Mouse (Mus musculus) fibroblast of lung, adult 2 months (primary cell): Measurements from ENCODE around the gene Naga.
"Not testable (repeated sequence)": the region's sequence is repeated elsewhere in the genome, so short reads cannot be mapped to it uniquely, and the experiment has no call there.

Source experiments
- DNase-seq: peaks from one replicate; pipeline ENCODE4 v3.0.0-alpha.2; 2011; ENCODE audit warnings: low read depth

The Naga gene

GRCm38 (mm10) chr15:82338593-82339112, at the start of gene Naga, which contains the start of the genes Pheta2 and Smdt1:
TSS of gene Naga (minus strand) at chr15:82338925.
TSS of gene Pheta2 (plus strand) at chr15:82338942.
TSS of gene Smdt1 (plus strand) at chr15:82338959.
- DNase-seq: peak; percentile 94

GRCm38 (mm10) chr15:82385729-82386128, 47.0 kb upstream of the Naga start:
- no peak for DNase-seq

DNA sequence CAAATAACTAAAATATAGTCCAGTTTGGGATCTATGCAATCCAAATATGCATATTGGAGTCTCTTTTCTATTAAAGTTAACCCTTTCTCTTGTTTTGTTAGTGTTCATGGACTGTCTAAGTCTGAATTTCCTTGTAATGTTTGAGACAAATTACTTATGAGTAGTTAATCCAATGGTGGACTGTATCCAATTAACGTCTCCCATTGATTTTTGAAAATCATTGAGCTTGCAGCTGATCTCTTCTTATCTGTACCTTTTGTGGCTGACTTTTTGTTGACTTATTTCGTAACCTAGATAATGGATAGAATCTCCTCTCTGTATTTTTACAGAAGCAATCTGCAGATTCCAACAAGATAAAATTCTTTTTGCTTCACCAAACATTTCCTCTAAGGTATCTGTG, 43.7 kb upstream of the Naga start:
- DNase-seq: no peak

GRCm38 (mm10) chr15:82380714-82381062, 42.0 kb upstream of the Naga start:
- DNase-seq: no peak

- DNase-seq: no peak
These were observed 41.4 kb upstream of the Naga start, which contains the start of gene Cyp2d22 for GRCm38 (mm10) chr15:82379871-82380713. TSS of gene Cyp2d22 (minus strand) at chr15:82380260.

DNA sequence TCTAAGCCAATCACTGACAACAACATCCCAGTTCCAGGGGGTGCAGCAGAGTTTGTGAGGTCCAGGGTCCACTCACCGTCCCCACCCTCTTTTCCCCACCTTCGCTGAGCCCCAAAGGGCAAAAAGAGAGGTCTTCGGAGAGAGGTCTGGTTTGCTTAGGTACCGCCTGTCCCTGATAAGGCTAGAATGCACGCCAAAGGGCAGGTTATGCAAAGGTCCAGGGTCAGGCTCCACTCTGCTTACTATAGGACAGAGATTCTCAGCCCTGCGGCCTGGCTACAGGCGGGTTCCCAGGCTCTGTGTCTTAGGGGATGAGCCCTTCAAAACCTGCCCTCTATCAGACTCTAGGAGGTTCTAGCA, 40.8 kb upstream of the Naga start:
- no peak for DNase-seq

- peak; percentile 72 for DNase-seq
These were observed 39.8 kb upstream of the Naga start for GRCm38 (mm10) chr15:82378261-82379180.

DNA sequence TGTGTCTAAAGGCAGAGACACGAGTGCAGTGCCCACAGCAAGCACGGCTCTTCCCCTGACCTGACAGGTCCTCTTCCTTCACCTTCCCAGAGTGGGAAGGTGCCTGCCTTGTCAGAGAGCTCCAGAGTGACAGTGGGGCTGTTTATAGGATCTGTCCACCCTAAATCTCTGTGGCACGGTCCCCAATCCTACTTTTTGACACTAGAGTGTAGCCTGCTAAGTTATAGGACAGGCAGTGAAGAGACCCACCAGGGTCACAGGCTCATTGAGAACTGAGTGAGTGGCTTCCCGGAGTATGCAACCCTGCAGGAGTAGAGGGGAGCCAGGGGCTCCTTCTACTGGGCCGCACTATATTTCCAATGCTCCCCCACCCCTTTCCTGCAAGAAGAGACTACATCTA, 39.0 kb upstream of the Naga start:
- DNase-seq: no peak

GRCm38 (mm10) chr15:82376393-82377138, 37.8 kb upstream of the Naga start:
- peak; percentile 99 for DNase-seq

- DNase-seq: no peak
These were observed 37.1 kb upstream of the Naga start for GRCm38 (mm10) chr15:82375855-82376254.

DNA sequence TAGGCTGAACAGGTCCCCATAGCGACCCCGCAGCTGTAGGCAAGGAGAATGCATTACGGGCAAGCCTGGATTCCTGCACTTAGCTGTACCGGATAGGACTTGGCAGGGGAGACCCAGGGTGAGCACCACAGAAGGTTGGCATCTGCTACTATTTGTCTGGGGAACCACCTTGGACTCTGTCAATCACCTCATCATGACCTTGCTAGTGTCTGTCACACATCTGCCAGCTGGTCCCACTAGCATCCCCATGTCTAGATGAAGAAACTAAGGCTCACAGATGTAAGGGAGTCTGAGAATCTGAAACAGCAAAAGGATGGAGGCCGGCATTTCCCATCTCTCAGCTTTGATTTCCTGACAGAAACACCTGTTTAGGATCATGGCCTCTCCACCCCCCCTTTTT, 35.7 kb upstream of the Naga start:
- DNase-seq: no peak

DNA sequence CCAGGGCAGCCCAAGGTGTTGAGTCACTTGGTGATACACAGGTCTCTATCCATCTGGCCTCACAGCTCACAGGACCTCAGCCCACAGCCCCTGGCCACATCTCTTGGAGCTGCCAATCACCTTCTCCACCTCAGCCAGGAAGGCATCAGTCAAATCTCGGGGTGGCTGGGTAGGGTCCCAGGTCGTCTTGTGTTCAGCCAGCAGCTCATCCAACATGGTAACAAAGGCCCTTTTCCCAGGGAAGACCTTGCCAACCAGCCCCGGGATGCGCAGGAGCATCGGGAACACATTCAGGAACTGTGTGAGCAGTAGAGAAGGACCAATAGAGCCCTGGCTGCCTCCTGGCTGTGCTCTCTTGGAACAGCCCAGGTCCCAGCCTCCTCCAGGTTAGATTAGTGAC, 34.3 kb upstream of the Naga start:
- no peak for DNase-seq

DNA sequence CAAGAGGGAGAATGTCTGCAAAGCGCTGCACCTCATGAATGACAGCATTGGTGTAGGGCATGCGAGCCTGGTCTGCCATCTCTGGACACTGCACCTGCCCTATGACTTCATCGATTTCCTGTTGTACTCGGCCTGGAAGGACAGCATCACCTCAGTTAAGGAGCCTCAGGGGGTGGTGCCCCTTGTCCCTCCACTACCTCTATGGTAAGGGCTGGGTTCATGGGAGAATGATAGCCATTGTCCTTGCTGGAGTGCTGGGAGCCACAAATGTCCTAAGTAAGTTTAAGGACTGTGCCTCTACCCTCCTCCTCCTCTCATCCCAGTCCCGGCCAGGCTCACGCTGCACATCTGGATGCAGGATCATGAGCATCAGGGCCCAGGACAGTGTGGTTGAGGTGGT, 33.7 kb upstream of the Naga start:
- DNase-seq: no peak

DNA sequence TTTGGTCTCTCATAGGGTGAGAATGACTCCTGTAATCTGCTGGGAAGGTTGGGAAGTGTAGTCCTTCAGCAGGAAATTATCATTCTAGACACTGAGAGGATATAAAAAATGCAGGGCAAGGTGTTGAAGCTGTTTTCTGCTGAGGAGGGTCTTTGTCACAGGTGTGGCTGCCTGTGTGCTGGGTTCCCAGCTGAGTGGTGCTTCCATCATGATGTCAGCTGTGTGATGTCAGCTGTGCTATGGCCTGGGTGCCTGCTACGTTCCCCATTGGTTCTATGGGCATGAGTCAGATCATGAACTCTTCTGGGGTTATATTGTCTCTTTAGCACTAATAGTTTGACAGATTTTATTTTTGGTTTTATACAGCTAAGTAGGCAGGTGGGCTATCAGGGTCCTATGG, 30.1 kb upstream of the Naga start:
- no peak for DNase-seq

- DNase-seq: no peak
These were observed 29.4 kb upstream of the Naga start for GRCm38 (mm10) chr15:82368146-82368545.

DNA sequence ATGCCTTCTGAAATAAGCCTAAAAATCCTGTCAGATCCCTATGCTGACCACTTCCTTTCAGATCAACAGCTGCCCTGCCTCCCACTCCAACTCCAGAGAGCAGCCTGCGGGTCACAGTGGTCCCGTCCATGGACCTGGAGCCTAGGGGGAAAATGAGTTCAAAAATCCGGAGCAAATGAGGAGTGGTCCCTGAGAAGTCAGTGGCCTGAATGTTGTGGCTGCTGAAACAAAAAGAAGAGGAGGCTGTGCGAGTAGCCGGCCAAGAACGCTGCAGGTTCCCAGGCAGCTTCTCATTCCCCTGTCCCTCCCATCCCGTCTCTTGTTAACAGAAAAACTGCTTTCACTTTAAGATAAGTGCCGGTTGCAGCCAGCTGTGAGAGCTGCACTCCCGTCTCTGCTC, 25.8 kb upstream of the Naga start:
- DNase-seq: not testable (repeated sequence)

- not testable (repeated sequence) for DNase-seq
These were observed 25.1 kb upstream of the Naga start for GRCm38 (mm10) chr15:82363801-82364200.

GRCm38 (mm10) chr15:82362234-82362633, 23.5 kb upstream of the Naga start:
- DNase-seq: no peak

GRCm38 (mm10) chr15:82361459-82362018, 22.8 kb upstream of the Naga start:
- DNase-seq: no peak

DNA sequence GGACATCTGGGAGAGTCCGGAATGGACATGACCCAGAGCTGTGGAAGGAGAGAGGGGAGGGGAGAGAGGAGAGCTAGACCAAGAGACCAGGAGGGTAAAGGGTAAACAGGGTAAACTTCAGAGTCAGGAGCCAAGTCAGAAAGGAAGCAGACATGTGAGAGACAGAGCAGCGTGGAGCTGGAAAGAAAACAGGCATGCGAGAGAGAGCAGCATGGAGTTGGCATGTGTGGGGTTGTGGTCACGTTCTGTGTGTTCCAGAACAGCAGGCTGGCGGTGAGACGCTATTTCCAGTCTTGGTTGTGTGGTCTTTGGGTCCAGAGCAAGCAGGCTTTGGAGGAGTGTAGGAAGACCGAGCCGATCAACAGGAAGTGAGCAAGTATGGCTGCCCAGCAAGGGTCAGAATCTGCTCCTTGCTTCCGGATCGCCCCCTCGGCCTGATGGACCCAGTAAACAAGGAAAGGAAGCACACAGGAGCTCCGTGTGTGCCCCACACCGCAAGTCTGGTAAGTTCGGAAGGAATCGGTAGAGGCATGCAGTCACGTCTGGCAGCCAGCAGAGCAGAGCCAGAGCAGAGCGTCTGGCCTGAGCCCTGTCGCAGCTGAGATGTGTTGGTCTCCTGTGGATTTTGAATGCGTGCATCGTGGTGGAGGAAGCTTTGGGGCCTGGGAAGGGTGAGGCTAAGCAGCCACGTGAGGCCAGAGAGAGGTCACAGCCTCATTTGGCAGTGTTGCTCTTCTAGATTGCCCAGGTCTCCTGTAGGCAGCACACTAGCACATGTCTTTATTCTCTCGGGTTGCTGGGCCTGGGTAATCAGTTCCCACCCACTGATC, 19.9 kb upstream of the Naga start:
- no peak for DNase-seq
